Comparison of ENCODE assay signal across 21 mouse cellular contexts in genomic region chr6:142747165-142747564, GRCm38 (mm10). TPM values are rescaled to one million over a fixed set of nuclear protein-coding genes. Genes with fewer than 3 reads are reported as not detected.
DNase-seq lines count a peak whose midpoint lies in the region; ATAC-seq and TF ChIP-seq lines count a peak whose summit lies in the region.
"Had no signal": no experiment of that assay in that cellular context is flagged by ENCODE, and none has a peak within 500 bp of the region (broad histone marks: within the 10 kb centered on the region; RNA-seq: fewer than 3 reads in every experiment).

No protein-coding gene starts in this region.

- ATAC-seq in liver, embryonic 15.5 days (ENCODE audit: insufficient read depth): no peak
- no peak for ATAC-seq in intestine, embryonic 15.5 days
- no peak for ATAC-seq in stomach, embryonic 14.5 days (ENCODE audit: insufficient number of reproducible peaks, insufficient read depth, low FRiP score, low read depth)
- ATAC-seq: forebrain, embryonic 16.5 days had no signal

- no peaks in the 10 kb centered on the region for H3K36me3 ChIP-seq in liver, embryonic 15.5 days (replicated peaks)
- peaks cover 0 to 19% of the 10 kb centered on the region in 2 experiments; a peak in 2 of 4 replicates for H3K36me3 ChIP-seq in MEL (ENCODE audit: control insufficient read depth in 1 of 2, insufficient read depth in 2 of 2, low read length in 2 of 2)
- H3K36me3 ChIP-seq in intestine, embryonic 15.5 days: no peaks in the 10 kb centered on the region
- no peaks in the 10 kb centered on the region for H3K36me3 ChIP-seq in stomach, embryonic 14.5 days (ENCODE audit: control insufficient read depth, insufficient read depth, low read length)
- no peaks in the 10 kb centered on the region for H3K36me3 ChIP-seq in kidney, adult 2 months (ENCODE audit: control insufficient read depth, insufficient read depth, low read length)
- H3K36me3 ChIP-seq: hindbrain, embryonic 13.5 days; midbrain, embryonic 10.5 days; neural tube, embryonic 12.5 days had no signal

- no peak for TF ChIP-seq RAD21 in MEL (IDR thresholded peaks at IDR 0.05; ENCODE audit: low read depth, low read length)

- TF ChIP-seq POLR2A in MEL (IDR thresholded peaks at IDR 0.05; ENCODE audit: control insufficient read depth in 1 of 2, insufficient read depth in 1 of 2, low read depth in 1 of 2, low read length in 2 of 2, poor library complexity in 1 of 2): no peak
- no peak for TF ChIP-seq POLR2A in kidney, adult 2 months (IDR thresholded peaks at IDR 0.05; ENCODE audit: low read depth, low read length)

- H3K4me2 ChIP-seq in liver, embryonic 15.5 days: 0 out of 2 replicates have a peak overlapping the region, but pooled peaks have one; percentile 21
- no peak overlapping the region; the same call in 1 of the 2 replicates for H3K4me2 ChIP-seq in intestine, embryonic 15.5 days (replicated peaks)
- H3K4me2 ChIP-seq in stomach, embryonic 14.5 days (replicated peaks; ENCODE audit: low read depth, low read length): 0 out of 2 replicates have a peak overlapping the region, but pooled peaks have one; percentile 25
- H3K4me2 ChIP-seq: hindbrain, embryonic 13.5 days; neural tube, embryonic 12.5 days had no signal

- TF ChIP-seq CTCF in MEL (IDR thresholded peaks at IDR 0.05 in 2 of 3, conservative IDR thresholded peaks at IDR 0.05 in 1 of 3; ENCODE audit: control insufficient read depth in 1 of 3, insufficient read depth in 1 of 3, low read depth in 2 of 3, low read length in 3 of 3, poor library complexity in 1 of 3, severe bottlenecking in 1 of 3): no peak
- no peak for TF ChIP-seq CTCF in kidney, adult 2 months (conservative IDR thresholded peaks at IDR 0.05; ENCODE audit: insufficient read depth, insufficient read length, low read depth, low read length)

- DNase-seq in liver (no peak), MEL (ENCODE audit: low read depth, low spot score) (peak; percentile 51)
- no peak for DNase-seq in kidney, adult 2 months
- no peak for DNase-seq in gastrocnemius, postnatal 4 days (ENCODE audit: low spot score in 2 of 2)
- DNase-seq: adrenal gland, postnatal 36 days; cerebellum, adult 9-11 months; heart, adult 18-20 months; kidney, adult 18-20 months; kidney, postnatal 25 days; lung, postnatal 10 days; thymus, adult 18-20 months had no signal

- H3K9ac ChIP-seq in liver, embryonic 15.5 days: no peak overlapping the region
- H3K9ac ChIP-seq in MEL (ENCODE audit: control insufficient read depth, low read depth, low read length, poor library complexity, severe bottlenecking): no peak overlapping the region
- no peak overlapping the region for H3K9ac ChIP-seq in intestine, embryonic 15.5 days
- no peak overlapping the region for H3K9ac ChIP-seq in stomach, embryonic 14.5 days (replicated peaks; ENCODE audit: low read depth, low read length)
- H3K9ac ChIP-seq: hindbrain, embryonic 13.5 days; neural tube, embryonic 12.5 days had no signal

- TF ChIP-seq EP300 in MEL (IDR thresholded peaks at IDR 0.05; ENCODE audit: low read depth in 1 of 2, low read length in 2 of 2): peak in 1 of 2 experiments; percentile 24; a peak in 1 of 4 replicates

- peaks cover 6% of the 10 kb centered on the region for H3K4me1 ChIP-seq in liver, embryonic 15.5 days (replicated peaks)
- peaks cover 7 to 18% of the 10 kb centered on the region in 2 experiments for H3K4me1 ChIP-seq in MEL (ENCODE audit: control insufficient read depth in 1 of 2, insufficient read depth in 2 of 2, low read length in 2 of 2)
- no peaks in the 10 kb centered on the region; the same call in 1 of the 2 replicates for H3K4me1 ChIP-seq in intestine, embryonic 15.5 days (replicated peaks)
- peaks cover 15% of the 10 kb centered on the region; the same call in 1 of the 2 replicates for H3K4me1 ChIP-seq in stomach, embryonic 14.5 days (ENCODE audit: control insufficient read depth, insufficient read depth, low read length)
- H3K4me1 ChIP-seq in kidney, adult 2 months (ENCODE audit: control insufficient read depth, insufficient read depth, low read length): no peaks in the 10 kb centered on the region
- H3K4me1 ChIP-seq: hindbrain, embryonic 13.5 days; midbrain, embryonic 10.5 days; neural tube, embryonic 12.5 days had no signal

- WGBS in liver, embryonic 15.5 days (ENCODE audit: insufficient replicate concordance): 29% methylated on average over 2 of the region's 2 CpGs
- 40% methylated on average over 2 of the region's 2 CpGs for WGBS in intestine, embryonic 15.5 days
- WGBS in stomach, embryonic 14.5 days: 36% methylated on average over 2 of the region's 2 CpGs
- 77% methylated on average over 2 of the region's 2 CpGs for WGBS in kidney, adult 2 months

- H3K4me3 ChIP-seq in liver, embryonic 15.5 days (replicated peaks): no peak overlapping the region
- H3K4me3 ChIP-seq in MEL (ENCODE audit: control insufficient read depth in 1 of 2, insufficient read depth in 1 of 2, low read depth in 2 of 2, low read length in 2 of 2): peak overlapping the region in 1 of 2 experiments; percentile 8; a peak in 1 of 4 replicates
- no peak overlapping the region for H3K4me3 ChIP-seq in intestine, embryonic 15.5 days (replicated peaks)
- no peak overlapping the region for H3K4me3 ChIP-seq in stomach, embryonic 14.5 days (ENCODE audit: low read depth, low read length)
- H3K4me3 ChIP-seq in kidney, adult 2 months (ENCODE audit: insufficient read depth, low read depth, low read length): no peak overlapping the region
- H3K4me3 ChIP-seq: hindbrain, embryonic 13.5 days; midbrain, embryonic 10.5 days; neural tube, embryonic 12.5 days had no signal

- no peaks in the 10 kb centered on the region for H3K79me2 ChIP-seq in MEL (ENCODE audit: control insufficient read depth, insufficient read depth, low read length, poor library complexity)

- no peak overlapping the region; the same call in 1 of the 2 replicates for H3K27ac ChIP-seq in liver, embryonic 15.5 days (replicated peaks)
- no peak overlapping the region for H3K27ac ChIP-seq in MEL (ENCODE audit: control insufficient read depth, low read depth, low read length)
- peak overlapping the region; percentile 59; the same call in 1 of the 2 replicates for H3K27ac ChIP-seq in intestine, embryonic 15.5 days
- H3K27ac ChIP-seq in stomach, embryonic 14.5 days (ENCODE audit: low read length): peak overlapping the region; percentile 89
- H3K27ac ChIP-seq in kidney, adult 2 months (ENCODE audit: insufficient read depth, low read depth, low read length): no peak overlapping the region
- H3K27ac ChIP-seq: hindbrain, embryonic 13.5 days; midbrain, embryonic 10.5 days; neural tube, embryonic 12.5 days had no signal

- H3K9me3 ChIP-seq in liver, embryonic 15.5 days (replicated peaks): no peaks in the 10 kb centered on the region
- H3K9me3 ChIP-seq in MEL (replicated peaks; ENCODE audit: insufficient read depth, low read length): no peaks in the 10 kb centered on the region
- H3K9me3 ChIP-seq in intestine, embryonic 15.5 days: no peaks in the 10 kb centered on the region
- H3K9me3 ChIP-seq in stomach, embryonic 14.5 days (ENCODE audit: control insufficient read depth, low read depth, low read length): no peaks in the 10 kb centered on the region
- H3K9me3 ChIP-seq: hindbrain, embryonic 13.5 days had no signal

- H3K27me3 ChIP-seq in liver, embryonic 15.5 days: no peaks in the 10 kb centered on the region
- no peaks in the 10 kb centered on the region for H3K27me3 ChIP-seq in MEL (ENCODE audit: control insufficient read depth in 1 of 2, insufficient read depth in 2 of 2, low read length in 2 of 2)
- no peaks in the 10 kb centered on the region for H3K27me3 ChIP-seq in intestine, embryonic 15.5 days (replicated peaks)
- H3K27me3 ChIP-seq in stomach, embryonic 14.5 days (ENCODE audit: control insufficient read depth, insufficient read depth, low read length): no peaks in the 10 kb centered on the region
- H3K27me3 ChIP-seq in kidney, adult 2 months (replicated peaks; ENCODE audit: control insufficient read depth, insufficient read depth, low read length): no peaks in the 10 kb centered on the region
- H3K27me3 ChIP-seq: hindbrain, embryonic 13.5 days; neural tube, embryonic 12.5 days had no signal

TF ChIP-seq in MEL, 35 proteins besides CTCF, POLR2A, EP300 and RAD21:
- TF ChIP-seq MAZ (IDR thresholded peaks at IDR 0.05; ENCODE audit: low read depth, low read length): no peak
- TF ChIP-seq SIN3A (IDR thresholded peaks at IDR 0.05; ENCODE audit: low read length): 0 out of 2 replicates have a peak, but pooled peaks have one; percentile 9

RNA-seq across cellular contexts. Expression of gene Cmas, which starts 9.3 kb away (rescaled TPM):
- polyA plus RNA-seq in liver, embryonic 15.5 days (2015; fragmentation: Nextera tagmentation; extraction: Ambion mirVana): 170 and 172 TPM in 2 replicates
- 29.4 and 44.6 TPM in 2 replicates for total RNA-seq in MEL (2012; rRNA removed)
- 10 to 100 TPM in 1 of 2 experiments, not detected in 1; 55.0 TPM for polyA plus RNA-seq in MEL (2012; ENCODE audit: insufficient read depth in 1 of 2, insufficient read length in 2 of 2, low read depth in 1 of 2, low replicate concordance in 2 of 2, missing spikeins in 1 of 2)
- polyA plus RNA-seq in intestine, embryonic 15.5 days (2015; fragmentation: Nextera tagmentation; extraction: Ambion mirVana): 135 and 141 TPM in 2 replicates
- polyA plus RNA-seq in stomach, embryonic 14.5 days (2014; fragmentation: Nextera tagmentation; extraction: Ambion mirVana): 89.2 and 91.9 TPM in 2 replicates
- polyA plus RNA-seq in kidney, adult 2 months (2012; rRNA removed): 11.4 and 16.5 TPM in 2 replicates
- 10 to 100 TPM; 40.8 to 42.0 TPM for total RNA-seq in gastrocnemius, postnatal 4 days (2021)

RNA-seq across cellular contexts. Expression of gene Abcc9, which starts 45.0 kb away (rescaled TPM):
- polyA plus RNA-seq in liver, embryonic 15.5 days (2015; fragmentation: Nextera tagmentation; extraction: Ambion mirVana): 1.4 and 1.6 TPM in 2 replicates
- not detected in 2 replicates for total RNA-seq in MEL (2012; rRNA removed)
- polyA plus RNA-seq in MEL (2012; ENCODE audit: insufficient read depth in 1 of 2, insufficient read length in 2 of 2, low read depth in 1 of 2, low replicate concordance in 2 of 2, missing spikeins in 1 of 2): not detected
- polyA plus RNA-seq in intestine, embryonic 15.5 days (2015; fragmentation: Nextera tagmentation; extraction: Ambion mirVana): 9.6 and 10.0 TPM in 2 replicates
- polyA plus RNA-seq in stomach, embryonic 14.5 days (2014; fragmentation: Nextera tagmentation; extraction: Ambion mirVana): 31.0 and 34.4 TPM in 2 replicates
- 4.1 and 5.3 TPM in 2 replicates for polyA plus RNA-seq in kidney, adult 2 months (2012; rRNA removed)
- 100 to 1,000 TPM; 114 to 117 TPM for total RNA-seq in gastrocnemius, postnatal 4 days (2021)

RNA-seq across cellular contexts. Expression of gene Sult6b2, which starts 57.1 kb away (rescaled TPM):
- polyA plus RNA-seq in liver, embryonic 15.5 days (2015; fragmentation: Nextera tagmentation; extraction: Ambion mirVana): 0.03 TPM in 1 of 2 replicates, not detected in the other
- not detected in 2 replicates for total RNA-seq in MEL (2012; rRNA removed)
- under 1 TPM in 1 of 2 experiments, not detected in 1; 0.07 TPM for polyA plus RNA-seq in MEL (2012; ENCODE audit: insufficient read depth in 1 of 2, insufficient read length in 2 of 2, low read depth in 1 of 2, low replicate concordance in 2 of 2, missing spikeins in 1 of 2)
- 20.9 and 24.9 TPM in 2 replicates for polyA plus RNA-seq in intestine, embryonic 15.5 days (2015; fragmentation: Nextera tagmentation; extraction: Ambion mirVana)
- polyA plus RNA-seq in stomach, embryonic 14.5 days (2014; fragmentation: Nextera tagmentation; extraction: Ambion mirVana): not detected in 2 replicates
- polyA plus RNA-seq in kidney, adult 2 months (2012; rRNA removed): not detected in 2 replicates
- total RNA-seq in gastrocnemius, postnatal 4 days (2021): not detected
- total RNA-seq: adrenal gland, postnatal 36 days; gastrocnemius, adult 18-20 months; heart, adult 18-20 months had no signal
- polyA plus RNA-seq: limb, embryonic 11.5 days; midbrain, embryonic 10.5 days; urinary bladder, adult 2 months had no signal

Comparison
In these comparisons a context has a peak if more than half of its experiments do, and no peak if none do; other contexts are left out.
1. H3K27ac ChIP-seq: peak in intestine, embryonic 15.5 days (single experiment) and stomach, embryonic 14.5 days (single experiment); none in liver, embryonic 15.5 days (single experiment), MEL (single experiment) and kidney, adult 2 months (single experiment).
2. RNA of gene Sult6b2, which starts 57.1 kb away (polyA plus RNA-seq): 20.9 to 24.9 TPM in intestine, embryonic 15.5 days; 0.07 TPM in MEL, 0.03 TPM in liver, embryonic 15.5 days, not detected in stomach, embryonic 14.5 days and not detected in kidney, adult 2 months; every median in the first group is over 10 times any median in the second.